Mouse (Mus musculus) thymus, postnatal 0 days (tissue): ENCODE data around the gene Abca2. TPM values are rescaled to one million over a fixed set of nuclear protein-coding genes. Genes with fewer than 3 reads are reported as not detected.

Source experiments
- DNase-seq: peaks from one replicate; pipeline ENCODE4 v3.0.0-alpha.2; 2015; ENCODE audit warnings: low spot score
- polyA plus RNA-seq: library from polyadenylated mRNA; unstranded; fragments of >200 nt; fragmentation: Nextera tagmentation; extraction: Ambion mirVana; gene quantifications from 2 replicates; pipeline ENCODE4 v1.2.1, GENCODE M21; 2015

Gene Abca2
- polyA plus RNA-seq, 1 experiment from 2014 or later: 3.3 TPM

DNA sequence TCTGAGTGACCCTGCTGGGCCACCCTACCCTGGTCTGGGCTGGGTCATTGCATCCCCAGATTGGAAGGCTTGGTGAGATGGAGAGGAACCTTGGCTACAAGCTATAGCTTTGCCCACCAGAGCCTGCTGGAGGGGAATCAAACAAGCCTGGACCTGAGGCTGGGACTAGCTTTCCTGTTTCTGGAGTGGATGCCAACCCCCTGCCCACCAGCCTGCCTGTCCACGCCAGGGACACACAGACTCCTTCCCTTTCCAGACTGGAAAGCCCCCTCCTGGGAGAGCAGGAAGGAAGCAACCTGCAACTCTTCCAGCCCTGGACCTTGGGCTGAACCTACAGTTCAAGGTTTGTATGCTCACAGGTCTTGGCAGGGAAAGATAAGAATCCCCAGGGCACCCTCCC is 4.9 kb upstream of the Abca2 start:
- DNase-seq: no peak

DNA sequence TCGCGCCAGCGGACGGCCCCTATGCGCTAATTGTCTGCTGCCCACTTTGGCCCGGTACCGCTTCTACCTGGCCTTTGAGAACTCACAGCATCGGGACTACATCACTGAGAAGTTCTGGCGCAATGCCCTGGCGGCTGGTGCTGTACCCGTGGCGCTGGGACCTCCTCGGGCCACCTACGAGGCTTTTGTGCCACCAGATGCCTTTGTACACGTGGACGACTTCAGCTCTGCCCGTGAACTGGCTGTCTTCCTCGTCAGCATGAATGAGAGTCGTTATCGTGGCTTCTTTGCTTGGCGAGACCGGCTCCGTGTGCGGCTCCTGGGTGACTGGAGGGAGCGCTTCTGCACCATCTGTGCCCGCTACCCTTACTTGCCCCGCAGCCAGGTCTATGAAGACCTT is 3.0 kb upstream of the Abca2 start:
- no peak for DNase-seq

DNA sequence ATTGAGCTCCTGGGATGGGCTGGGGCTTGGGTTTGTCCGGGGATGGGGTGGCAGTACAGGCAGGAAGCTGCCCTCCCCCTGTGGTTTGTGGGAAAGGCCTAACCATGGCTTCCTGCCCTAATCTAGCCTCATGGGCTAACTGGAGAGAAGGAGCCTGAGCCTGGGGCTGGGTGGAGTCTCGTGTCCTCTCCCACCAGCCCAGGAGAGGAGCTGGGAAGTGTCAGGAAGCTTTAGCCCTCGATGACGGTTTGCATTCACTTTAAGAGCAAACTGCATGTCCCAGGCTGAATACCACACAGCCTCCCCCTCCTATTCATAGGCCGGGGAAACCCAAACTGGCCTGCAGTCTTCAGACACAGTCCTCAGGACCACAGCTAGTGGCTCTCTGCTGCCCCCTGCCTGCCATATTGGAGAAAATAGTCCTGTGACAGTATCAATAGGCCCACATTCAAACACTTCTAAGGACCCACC is 1.7 kb upstream of the Abca2 start:
- peak; percentile 75 for DNase-seq

DNA sequence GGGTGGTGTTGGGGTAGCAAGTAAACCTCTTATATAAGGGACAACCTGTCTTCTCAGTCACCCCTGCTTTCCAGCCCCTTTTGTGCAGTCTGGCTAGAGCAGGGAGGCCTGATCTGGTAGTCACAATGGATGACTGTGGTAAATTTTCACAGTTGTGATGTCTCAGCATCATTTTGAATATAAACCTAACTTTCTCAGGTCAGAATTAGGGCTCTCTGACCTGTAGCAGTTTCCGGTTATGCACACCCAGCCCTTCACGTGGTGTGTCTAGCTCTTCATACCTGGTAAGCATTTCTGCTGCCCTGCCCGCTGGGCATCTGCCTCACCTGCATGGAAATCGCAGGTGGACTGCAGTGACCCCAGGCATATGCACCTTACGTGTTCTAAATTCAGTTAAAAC is 1.2 kb upstream of the Abca2 start:
- no peak for DNase-seq

DNA sequence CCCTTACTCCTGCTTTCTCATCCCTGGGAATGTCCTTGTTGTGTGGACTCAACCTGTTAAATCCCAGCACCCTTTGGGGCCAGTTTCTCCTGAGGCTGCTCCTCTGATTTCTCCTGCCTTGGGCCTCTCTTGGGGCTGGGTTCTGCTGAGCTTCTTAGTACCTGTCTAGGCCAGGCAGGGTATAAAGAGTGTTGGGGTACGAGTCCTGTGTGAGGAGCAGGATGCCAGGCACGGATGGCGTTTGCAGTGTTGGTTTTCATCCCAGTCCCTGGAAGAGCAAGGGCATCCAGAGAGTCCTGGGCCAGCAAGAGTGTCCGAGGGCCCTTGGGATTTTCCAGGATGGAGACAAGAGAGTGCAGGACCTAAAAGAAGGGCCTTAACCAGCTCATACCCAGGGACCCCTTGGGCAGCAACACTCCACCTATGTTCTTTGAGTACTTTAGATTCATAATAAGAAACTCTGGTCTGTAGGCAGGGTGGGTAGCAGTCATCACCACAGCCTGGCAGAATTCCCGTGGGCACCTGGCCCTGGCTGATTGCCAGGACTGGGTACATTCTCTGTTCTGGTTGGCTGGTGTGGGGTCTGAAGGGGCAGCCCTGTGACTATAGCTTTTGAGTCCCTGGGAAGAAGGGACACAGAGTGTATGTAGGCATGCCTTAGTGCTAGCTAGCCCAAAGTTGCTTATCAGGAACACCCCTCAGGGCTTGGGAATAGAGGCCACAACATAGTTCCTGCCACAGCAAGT is 1.1 kb downstream of the Abca2 start:
- DNase-seq: no peak

DNA sequence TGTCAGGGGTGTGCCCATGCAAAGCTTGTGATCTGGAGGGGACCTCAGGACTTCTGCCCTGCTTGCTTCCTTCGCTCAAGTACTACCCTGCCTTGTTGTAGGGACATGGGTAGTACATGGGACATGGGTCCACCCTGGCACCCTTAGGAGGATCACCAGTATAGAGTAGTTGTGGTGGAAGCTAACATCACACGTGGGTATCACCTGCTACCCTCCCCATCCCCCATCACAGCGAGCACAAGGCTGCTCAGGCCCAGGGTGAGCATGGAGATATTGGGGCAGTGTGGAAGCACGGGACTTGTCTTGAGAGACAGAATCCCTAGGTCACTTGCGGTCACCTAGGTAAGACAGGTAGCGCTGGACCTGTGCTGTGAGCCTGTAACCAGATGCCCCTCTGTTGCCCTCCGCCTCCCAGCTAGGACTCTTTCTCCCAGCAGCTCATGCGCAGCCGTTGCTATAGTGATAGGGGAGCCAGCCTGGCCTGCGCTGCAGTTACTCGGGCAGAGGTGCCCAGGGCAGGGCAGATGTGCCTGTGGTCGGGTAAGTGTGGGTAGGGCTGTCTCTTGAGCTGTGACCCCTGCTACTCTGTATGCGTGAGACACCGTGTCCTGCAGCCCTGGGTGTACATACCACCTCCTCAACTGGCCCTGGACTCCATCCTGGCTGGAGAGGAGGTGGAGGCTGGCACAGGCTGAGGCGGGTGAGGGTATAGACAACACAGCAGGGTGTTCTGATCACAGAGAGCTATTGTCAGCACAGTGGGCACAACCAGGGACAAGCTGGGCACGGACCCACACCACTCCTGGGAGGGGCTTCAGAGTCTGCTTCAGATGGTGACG is 2.1 kb downstream of the Abca2 start:
- DNase-seq: no peak

DNA sequence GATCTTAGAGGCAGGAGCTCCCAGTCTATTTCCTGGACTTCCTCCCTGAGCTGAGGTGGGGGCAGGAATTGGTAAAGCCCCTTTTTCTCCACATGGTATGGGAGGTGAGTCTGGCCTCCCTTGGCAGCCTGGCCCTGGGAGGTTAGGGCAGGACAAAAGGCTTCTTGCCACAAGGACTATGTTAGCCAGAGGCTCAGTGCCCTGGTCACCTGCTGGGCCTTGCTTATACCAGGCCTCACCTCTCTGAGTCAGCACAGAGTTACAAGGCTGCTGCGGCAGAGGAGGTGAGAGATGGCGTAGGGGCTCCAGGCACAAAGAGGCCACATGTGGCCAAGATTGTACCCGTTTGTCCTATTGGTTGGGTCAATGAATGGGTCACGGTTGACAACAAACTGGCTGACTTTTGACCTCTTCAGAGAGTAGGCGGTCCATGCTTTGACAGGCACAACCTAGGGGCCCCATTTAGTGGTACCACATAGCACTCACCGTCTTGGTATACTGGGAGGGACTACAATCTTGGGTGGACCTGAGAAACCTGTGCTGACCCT is 2.9 kb downstream of the Abca2 start:
- no peak for DNase-seq

DNA sequence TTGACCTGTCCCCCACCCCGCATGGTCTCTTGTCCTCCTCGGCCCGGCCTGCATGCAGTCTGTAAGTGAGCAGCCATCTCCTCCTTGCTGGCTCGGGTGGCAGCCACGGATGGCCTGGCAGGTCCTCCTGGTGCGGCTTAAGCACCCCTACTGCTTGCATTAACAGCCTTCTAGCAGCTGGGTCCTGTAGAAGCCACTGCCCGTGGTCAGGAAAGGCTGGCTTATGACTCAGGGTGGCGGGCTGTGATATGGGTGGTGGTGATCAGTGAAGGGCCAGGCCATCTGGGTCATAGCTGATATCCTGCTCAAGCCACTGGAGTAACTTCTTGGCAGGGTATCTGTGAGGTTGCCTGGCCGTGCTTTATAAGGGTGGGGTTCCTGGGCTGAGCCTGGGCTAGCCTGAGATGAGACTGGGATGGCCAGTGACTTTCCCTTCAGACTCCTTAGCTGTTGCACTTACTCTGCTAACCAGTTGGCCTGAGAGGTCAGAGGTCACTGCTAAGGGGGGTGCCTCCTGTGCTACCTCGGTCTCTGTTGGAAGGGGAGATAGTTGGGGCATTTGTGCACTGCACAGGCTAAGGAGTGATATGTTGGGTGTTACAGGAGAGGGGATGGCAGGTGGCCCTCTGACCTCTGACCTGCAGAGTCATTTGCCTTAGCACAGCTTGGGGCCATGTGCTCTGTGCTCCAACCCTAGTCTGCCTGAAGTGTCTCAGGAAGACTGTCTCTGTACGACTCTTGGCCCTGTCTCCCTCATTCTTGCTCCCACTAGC is 4.0 kb downstream of the Abca2 start:
- no peak for DNase-seq

DNA sequence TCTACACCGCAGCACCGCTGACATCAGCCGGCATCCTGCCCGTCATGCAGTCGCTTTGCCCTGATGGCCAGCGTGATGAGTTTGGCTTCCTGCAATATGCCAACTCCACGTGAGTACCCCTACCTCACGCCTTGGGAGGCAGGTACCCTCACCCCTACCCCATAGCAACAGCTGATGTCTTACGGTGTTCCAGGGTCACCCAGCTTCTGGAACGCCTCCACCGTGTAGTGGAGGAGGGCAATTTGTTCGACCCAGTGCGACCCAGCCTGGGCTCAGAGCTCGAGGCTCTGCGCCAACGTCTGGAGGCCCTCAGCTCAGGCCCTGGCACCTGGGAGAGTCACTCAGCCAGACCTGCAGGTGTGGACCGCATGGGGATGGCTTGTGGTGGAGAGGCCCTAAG is 4.6 kb downstream of the Abca2 start:
- no peak for DNase-seq

DNA sequence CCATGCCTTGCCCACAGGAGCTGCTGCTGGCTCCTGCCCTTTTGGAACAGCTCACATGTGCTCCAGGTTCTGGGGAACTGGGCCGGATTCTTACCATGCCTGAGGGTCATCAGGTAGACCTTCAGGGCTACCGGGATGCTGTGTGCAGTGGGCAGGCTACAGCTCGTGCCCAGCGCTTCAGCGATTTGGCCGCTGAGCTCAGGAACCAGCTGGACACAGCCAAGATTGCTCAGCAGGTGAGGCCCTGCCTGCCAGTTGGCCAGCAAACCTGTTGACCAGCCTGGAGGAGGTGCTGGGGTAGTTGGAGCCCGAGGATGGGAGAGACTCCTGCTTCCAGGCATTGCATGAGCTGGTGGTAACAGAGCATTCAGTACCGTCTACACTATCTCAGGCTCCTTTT is 5.8 kb downstream of the Abca2 start:
- DNase-seq: no peak

DNA sequence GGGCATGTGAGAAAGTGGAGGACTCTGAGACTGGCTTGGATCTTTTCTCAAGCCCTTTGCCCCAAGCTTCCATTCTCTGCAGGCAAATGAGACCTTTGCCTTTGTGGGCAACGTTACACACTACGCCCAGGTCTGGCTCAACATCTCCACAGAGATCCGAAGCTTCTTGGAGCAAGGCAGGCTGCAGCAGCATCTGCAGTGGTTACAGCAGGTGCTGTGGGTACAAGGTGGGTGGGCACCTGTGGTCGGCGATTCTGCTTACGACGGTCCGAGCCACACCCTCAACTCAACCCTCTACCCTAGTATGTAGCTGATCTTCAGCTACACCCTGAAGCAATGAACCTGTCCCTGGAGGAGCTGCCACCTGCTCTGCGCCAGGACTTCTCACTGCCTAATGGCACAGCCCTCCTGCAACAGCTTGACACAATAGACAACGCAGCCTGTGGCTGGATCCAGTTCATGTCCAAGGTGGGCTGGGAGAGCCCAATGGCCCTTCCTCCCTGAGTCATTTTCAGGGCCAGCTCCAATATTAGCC is 7.8 kb downstream of the Abca2 start:
- DNase-seq: no peak

DNA sequence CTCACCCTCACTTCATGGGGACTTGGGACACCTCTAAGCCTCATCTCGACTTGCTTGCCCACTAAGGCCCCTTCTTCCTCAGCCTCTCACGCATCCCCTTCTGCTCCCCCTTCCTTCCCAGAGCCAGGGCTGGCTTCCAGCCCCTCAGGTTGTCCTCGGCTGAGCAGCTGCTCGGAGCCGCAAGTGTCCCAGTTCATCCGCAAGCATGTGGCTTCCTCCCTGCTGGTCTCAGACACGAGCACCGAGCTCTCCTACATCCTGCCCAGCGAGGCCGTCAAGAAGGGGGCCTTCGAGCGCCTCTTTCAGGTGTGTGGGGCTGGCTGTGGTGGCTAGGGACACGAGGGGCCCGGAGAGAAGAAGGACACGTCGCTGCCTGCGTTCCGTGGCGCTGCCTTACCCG is 12.6 kb downstream of the Abca2 start:
- DNase-seq: no peak

DNA sequence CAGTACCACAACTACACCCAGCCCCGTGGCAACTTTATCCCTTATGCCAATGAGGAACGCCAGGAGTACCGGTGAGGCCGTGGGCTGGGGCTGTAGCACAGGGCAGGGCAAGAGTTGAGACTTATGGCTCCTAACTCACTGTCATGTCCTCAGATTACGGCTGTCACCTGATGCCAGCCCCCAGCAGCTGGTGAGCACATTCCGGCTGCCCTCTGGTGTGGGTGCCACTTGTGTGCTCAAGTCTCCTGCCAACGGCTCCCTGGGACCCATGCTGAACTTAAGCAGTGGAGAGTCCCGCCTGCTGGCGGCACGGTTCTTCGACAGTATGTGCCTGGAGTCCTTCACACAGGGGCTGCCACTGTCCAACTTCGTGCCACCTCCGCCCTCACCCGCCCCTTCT is 14.2 kb downstream of the Abca2 start:
- DNase-seq: no peak

DNA sequence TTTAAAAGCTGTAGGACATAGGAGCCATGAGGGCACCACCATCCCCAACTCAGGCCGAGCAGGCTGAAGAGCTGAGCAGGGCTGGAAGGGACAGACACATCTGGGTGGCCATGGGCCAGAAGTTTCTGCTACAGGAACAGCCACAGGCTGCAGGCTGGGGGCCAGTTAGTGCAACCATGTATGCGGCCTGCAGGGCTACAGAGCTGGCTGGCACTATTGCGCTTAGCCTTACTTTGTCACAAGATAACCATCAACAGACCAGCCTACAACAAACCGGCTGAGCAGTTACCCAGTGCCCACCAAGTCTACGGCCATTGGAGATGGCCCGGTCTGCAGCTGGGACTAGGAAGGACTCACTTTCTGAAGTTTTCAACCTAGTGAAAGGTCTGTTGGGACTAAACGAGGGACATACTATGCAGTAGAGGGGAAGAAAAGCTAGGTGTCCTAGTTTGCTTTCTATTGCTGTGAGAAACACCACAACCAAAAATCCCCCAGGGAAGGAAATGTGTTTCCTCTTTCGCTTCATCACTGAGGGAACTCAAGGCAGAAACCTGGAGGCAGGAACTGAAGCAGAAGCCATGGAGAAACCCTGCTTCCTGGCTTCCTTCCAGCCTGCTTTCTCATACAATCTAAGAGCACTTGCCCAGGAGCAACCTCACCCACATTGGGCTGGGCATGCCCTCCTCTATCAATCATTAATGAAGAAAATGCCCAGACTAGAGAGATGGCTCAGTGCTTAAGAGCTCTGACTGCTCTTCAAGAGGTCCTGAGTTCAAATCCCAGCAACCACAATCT is 22.5 kb downstream of the Abca2 start:
- DNase-seq: no peak

DNA sequence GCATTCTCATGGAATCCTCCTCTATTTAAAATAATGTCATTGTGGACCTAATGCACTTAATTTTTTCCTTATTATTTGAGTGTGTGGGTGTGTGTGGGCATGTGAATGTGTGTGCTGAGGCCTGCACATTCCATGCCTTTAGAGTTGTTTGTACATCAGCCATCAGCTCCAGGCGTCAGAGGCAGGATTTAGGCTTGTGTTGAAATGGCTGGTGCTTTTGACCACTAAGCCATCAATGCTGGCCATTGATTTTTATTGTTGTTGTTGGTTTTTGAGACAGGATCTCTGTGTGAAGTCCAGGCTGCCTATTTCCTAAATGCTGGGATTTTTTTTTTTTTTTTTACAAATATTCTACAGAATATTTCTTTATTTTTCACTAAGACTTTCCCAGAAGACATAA is 24.4 kb downstream of the Abca2 start:
- no peak for DNase-seq

DNA sequence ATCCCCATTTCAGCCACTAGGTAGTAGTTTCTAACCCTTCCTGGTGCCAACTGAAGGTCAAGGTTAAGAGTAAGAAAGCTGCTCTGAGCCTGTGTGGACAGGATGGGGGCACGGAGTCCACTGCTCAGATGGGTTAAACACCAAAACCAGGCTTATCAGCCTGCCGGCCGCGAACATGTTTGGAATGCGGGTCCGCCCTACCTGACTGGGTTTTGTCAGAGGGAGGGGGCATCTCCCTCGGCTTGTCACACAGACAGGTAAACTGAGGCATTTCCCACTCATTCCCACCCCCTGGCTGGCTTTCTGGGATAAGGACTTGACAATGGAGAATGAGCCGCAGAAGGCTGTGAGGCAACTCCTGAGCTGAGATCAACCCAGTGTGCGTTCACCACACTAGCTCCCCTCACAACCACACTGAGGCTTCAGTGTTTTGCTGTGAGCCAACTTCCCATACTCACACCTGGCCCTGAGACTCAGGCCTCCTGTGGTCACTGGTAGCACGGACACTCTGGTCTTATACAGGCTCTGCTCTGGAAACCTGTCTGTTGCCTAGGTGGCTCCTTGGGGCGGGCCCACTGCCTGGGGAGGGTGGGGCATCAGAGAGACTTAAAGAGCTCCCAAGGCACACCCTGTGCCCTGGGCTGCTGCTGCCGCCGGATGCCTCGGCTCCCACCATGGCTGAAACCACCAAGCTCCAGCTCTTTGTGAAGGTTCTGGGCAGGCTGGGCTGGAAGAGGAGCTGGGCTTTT is 27.9 kb downstream of the Abca2 start, which contains the start of gene Clic3:
Clic3 (plus strand) TSS at position 634 of the 749 bp plus-strand sequence.
- DNase-seq: no peak

DNA sequence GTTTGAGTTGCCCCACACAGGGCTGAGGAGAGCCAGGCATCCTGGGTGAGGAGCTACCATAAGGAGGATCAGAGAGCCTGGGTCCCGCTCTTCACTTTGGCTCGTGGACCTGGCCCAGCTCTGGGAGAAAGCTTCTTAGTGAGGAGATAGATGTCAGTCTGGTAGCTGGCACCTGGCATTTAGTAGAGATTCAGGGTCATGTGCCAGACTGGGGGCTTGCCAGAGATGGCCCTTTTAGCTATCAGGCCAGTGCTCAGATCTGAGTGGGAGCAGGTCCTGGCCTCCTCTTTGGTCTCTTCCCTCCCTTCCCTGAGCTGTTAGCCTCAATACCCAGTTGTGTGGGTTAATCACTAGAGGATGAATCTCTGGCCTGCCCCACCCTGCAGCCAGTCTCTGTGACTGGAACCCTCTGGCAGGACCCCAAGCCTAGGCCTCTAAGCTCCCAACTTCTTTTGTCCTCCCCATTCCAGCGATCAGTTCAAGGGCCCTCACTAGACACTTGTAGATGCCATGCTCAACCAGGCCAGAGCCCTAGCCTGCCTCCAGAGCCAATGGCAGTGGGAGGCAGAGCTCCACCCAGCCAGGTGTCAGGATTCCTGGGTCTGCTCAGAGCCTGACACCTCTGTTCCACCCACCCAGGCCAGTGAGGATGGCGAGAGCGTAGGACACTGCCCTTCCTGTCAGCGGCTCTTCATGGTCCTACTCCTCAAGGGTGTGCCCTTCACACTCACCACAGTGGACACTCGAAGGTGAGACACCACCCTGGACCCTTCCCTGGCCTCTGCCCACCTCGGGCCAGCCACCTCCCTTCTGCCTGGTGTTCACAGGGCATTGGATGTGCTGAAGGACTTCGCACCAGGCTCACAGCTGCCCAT is 28.8 kb downstream of the Abca2 start:
- DNase-seq: no peak

DNA sequence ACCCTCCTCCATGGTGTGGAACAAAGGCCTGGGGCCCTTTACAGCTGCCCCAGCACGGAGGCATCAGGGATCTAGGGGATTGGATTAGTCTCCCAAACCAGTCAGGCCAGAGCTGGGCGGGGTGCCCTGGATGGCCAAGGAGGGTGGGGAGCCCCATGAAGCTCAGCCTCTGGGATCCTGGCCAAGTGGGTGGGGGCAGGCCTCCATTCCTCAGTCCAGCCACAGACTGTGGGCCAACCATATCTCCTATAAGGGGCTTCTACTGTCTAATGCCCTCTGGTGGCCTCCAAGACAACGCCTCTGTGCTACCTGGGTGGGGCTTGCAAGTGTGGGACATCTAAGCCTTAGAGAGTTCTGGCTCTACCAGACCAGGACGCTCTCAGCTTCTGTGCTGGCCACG is 30.4 kb downstream of the Abca2 start:
- no peak for DNase-seq

DNA sequence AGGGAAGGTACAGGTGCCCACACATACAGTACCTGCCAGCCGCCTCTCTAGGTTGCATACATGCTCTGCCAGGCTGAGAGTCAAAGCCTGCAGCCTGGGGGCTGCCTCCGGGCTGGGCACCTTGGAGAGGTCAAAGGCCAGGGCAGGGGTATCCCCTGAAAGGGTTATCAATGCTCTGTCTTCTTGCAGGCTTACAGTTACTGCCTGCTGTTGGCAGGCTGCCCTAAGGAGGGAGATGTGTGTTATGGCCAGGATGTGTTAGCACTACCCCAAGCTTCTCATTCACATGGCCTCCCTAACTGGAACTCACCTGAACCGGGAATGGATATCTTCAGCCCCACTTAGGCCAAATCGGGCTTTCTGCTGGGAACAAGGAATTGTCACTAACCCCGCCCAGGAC is 31.6 kb downstream of the Abca2 start:
- DNase-seq: no peak
